Mouse (Mus musculus): Measurements from ENCODE around the gene Csf2rb2. TPM values are rescaled to one million over a fixed set of nuclear protein-coding genes. Genes with fewer than 3 reads are reported as not detected.
"Not testable (repeated sequence)": the region's sequence is repeated elsewhere in the genome, so short reads cannot be mapped to it uniquely, and the experiment has no call there.

Csf2rb2 gene
- 1 to 10 TPM in 1 of 2 experiments, under 1 TPM in 1; 0.93 to 1.9 TPM for total RNA-seq (2021)
- long read RNA-seq, experiment 1: 0 reads
- long read RNA-seq, experiment 2: 0 reads

DNA sequence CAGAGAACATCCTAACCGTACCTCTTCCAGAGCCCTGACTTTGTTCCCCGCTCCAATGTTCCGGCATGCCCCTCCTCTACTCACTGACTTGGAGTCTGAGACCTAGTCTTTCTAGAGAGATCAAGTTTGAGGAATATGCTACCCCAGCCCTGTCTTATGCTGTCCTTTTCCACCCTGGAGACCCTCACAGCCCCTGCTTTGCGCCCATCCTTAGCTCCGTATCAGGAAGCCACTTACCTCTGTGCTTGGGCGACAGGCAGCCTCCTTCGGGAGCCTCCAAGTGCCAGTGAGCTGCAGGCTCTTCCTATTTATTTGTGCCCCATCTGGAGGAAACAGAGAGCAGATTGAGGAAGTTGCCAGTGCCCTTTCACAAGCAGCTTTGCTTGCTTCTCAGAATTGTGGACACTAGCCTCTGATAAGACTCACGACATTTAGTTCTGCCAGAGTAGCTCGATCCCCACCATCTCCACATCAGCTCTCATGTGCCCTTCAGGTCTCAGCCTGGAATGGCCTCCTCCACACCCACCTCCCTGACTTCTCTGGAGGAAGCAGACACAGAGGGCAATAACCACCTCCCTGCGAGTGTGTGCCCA, at the start of gene Csf2rb2:
Csf2rb2 (minus strand) TSS at position 381 of the 593 bp plus-strand sequence.
- DNase-seq: no peak
- intact Hi-C loops (cut with DNase I; ENCODE audit: low total_unique reads): no loop called here

DNA sequence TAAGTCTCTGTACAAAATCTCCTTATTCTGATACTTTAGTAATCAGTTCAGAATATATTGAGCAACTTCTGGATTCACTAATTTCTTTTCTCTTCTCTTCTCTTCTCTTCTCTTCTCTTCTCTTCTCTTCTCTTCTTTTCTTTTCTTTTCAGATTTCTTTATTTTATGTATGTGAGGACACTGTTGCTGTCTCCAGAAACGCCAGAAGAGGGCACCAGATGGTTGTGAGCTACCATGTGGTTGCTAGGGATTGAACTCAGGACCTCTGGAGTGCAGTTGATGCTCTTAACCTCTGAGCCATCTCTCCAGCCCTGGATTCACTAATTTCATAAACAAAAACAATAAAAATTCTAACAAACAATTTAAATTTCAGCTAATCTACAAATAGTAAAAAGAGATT, 49.4 kb upstream of the Csf2rb2 start:
- DNase-seq: peak; percentile 37
- intact Hi-C loops (cut with DNase I; ENCODE audit: low total_unique reads): no loop called here

DNA sequence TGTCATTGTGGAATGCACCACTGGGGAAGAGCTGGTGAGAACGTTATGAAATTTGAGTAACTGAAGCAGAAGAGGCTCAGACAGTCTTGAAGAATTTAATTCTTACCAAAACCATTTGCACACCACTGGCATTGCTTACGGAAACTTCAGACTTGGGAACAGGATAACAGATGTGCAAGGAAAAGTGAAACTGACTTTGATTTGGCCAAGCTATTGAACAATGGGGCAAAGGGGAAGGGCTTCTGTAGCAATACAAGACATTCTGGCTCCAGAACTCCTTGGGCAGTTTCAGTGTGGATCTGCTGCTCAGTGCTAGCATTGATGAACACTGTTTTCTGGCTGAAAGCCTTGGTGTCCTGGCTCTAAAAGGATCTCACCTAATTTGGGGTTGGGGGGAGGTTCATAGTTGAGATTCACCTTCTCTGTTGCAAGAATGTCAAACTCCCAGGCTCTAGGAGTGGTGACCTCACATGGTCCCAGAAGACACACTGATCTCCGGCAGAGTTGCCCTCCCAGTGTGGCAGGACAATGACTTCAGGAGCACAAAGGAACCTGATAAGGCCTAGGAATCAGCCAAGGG, 46.2 kb upstream of the Csf2rb2 start:
- intact Hi-C loops (cut with DNase I; ENCODE audit: low total_unique reads): no loop called here
- no peak for DNase-seq

- no peak for DNase-seq
- intact Hi-C loops (cut with DNase I; ENCODE audit: low total_unique reads): no loop called here
These were observed 39.0 kb upstream of the Csf2rb2 start for GRCm38 (mm10) chr15:78344567-78344966.

DNA sequence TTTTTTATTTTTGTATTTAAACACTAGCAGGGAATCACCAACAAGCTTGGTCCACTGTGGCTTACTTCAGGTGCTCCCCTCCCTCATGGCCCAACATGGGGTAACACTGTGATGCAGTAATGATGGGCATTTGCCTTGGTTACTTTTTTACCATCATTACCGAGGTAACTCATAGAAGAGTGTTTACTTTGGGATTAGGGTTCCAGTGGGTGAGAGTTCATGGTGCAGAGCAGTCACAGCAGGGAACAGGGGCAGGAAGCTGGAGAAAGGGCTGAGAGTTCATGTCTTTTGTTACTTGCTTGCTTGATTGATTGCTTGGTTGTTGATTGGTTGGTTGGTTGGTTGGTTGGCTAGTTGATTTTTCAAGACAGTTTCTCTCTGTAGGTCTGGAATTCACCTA, 38.2 kb upstream of the Csf2rb2 start:
- DNase-seq: no peak
- intact Hi-C loops (cut with DNase I; ENCODE audit: low total_unique reads): no loop called here

DNA sequence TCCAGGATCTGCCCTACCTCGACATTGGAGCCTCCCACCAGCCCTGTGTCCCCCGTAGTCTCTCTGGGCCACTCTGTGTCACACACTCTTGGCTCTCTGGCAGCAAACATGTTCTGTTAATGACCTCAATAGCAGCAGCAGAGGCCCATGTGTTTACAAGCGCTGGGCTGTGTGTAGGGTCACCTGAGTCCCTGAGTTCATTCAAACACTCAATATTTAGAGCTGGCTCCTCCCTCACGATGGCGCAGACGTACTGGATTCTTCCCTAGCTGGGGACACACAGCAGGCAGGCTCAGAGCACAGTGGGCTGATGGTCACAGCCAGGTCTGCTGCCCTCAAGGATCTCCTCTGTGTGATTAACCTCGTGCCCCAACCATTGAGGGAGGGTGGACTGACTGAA, 35.4 kb upstream of the Csf2rb2 start:
- intact Hi-C loops (cut with DNase I; ENCODE audit: low total_unique reads); DNase-seq: not testable (repeated sequence)

DNA sequence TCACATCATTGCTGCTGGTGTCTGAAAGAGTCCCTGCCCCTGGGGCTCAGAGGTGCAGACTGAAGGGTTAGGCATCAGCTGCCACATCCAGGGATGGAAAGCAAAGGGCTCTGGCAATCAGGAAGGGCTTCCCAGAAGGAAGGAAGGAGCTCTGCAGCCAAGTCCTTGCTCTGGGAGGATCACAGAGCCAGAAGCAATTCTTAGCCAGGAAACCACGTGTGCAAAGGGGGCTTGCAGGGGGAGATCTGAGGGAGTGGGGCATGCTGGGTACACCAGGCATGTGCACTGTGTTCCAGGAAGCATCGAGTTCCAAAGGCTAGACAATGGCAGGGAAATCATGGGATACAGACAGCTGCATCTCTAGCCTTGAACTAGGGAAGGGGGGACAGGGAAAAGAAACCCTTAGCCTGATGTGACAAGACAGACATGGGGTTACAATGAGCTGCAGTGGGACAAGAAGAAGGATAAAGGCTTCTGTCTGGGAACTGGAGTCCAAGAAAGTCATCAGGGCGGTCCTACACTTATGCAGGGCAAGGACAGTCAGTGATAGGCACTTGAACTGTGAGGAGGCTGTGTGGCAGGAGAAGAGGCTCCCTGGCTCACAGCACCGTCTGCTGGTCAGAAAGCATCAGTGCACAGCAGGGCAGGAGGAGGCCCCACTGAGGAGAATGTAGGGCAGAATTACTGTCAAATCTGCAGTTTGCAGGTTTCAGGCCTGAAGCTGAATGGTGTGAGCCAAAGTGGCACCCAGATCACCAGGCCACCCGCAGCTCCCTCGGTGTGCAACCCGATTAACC, 34.3 kb upstream of the Csf2rb2 start:
- DNase-seq: peak; percentile 73
- intact Hi-C loops (cut with DNase I; ENCODE audit: low total_unique reads): loop anchor here (5.0 kb wide), 2 partner anchors 83 to 158 kb away; no protein-coding TSS in a partner anchor

- intact Hi-C loops (cut with DNase I; ENCODE audit: low total_unique reads): no loop called here
- DNase-seq: no peak
These were observed 28.9 kb upstream of the Csf2rb2 start for GRCm38 (mm10) chr15:78334380-78334779.

DNA sequence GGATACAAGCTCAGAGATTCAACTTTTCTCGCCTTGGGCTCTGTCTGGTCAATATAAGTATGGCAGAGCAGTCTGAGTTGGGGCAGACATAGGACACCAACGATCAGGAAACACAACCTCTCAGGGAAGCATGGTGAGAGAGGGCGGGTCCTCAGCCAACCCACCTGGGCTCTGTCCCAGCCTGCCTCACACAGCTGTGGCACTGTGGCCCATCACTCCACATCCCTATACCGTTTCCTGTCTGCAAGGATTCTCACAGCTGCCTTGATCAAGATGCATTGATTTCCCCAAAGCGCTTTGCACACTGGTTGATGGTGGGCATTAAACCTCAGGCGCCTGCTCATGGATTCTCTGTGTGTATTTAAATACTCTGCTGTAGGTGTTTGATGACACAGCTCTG, 27.5 kb upstream of the Csf2rb2 start:
- DNase-seq: no peak
- intact Hi-C loops (cut with DNase I; ENCODE audit: low total_unique reads): no loop called here

DNA sequence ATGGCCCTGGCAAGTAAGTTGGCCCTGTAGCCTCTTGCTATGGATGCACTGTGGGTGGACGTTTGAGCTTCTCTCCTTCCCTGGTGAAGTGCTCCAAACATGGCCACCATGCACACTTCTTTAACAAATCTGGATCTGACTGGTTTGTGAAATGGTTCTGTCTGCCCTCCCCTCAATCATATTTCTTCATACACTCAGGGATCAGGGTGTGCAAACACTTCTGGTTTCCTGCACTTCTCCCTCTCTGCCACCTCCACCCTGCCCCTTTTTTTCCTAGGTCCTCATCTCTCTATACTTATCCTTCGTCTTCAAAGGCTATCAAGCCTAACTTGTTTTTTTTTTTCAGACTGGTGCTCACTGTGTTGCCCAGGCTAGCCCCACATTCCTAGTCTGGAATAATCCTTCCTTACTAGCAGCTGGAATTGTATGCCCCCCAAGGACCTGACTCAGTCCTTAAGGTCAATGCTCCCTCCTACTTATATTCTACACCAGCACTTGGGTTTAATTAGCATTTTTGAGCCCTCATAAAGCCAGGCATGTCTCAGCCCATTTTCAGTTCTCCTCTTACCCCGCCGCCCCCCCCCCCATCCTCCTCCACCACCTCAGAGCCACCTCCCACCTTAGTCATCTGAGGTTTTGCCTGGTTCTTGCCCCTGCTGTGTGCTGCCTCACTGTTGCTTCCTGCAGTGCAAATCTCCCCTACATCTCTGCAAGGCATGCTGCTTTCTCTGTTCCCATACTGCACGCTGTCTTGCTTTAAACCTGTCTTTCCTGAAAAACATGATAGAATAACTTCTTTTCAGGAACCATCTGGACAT, 26.2 kb upstream of the Csf2rb2 start:
- intact Hi-C loops (cut with DNase I; ENCODE audit: low total_unique reads): no loop called here

GRCm38 (mm10) chr15:78330706-78331105, 25.2 kb upstream of the Csf2rb2 start:
- DNase-seq: no peak
- intact Hi-C loops (cut with DNase I; ENCODE audit: low total_unique reads): no loop called here

More for the DNA sequence above, 26.2 kb upstream of the Csf2rb2 start:
- DNase-seq: no peak

DNA sequence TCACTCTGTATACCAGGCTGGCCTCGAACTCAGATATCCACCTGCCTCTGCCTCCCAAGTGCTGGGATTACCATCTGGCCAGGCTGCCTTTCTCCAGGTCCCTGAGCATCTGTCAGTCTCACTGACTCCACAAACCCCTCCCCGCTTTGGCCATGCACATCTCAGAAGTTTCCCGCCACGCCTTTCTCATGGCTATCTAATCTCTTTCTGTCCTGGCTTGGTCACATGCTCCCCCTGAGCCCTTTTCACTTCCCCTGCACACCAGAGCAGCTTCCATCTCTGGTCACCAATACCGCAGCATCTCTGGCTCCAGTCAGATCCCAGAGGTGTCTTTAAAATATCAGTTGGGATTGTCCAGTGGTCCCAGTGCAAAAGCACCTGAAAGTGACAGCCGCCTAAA, 24.5 kb upstream of the Csf2rb2 start:
- intact Hi-C loops (cut with DNase I; ENCODE audit: low total_unique reads); DNase-seq: not testable (repeated sequence)

GRCm38 (mm10) chr15:78328520-78329097, 23.1 kb upstream of the Csf2rb2 start:
- intact Hi-C loops (cut with DNase I; ENCODE audit: low total_unique reads): no loop called here
- DNase-seq: no peak

- intact Hi-C loops (cut with DNase I; ENCODE audit: low total_unique reads); DNase-seq: not testable (repeated sequence)
These were observed 22.3 kb upstream of the Csf2rb2 start for GRCm38 (mm10) chr15:78327753-78328341.

DNA sequence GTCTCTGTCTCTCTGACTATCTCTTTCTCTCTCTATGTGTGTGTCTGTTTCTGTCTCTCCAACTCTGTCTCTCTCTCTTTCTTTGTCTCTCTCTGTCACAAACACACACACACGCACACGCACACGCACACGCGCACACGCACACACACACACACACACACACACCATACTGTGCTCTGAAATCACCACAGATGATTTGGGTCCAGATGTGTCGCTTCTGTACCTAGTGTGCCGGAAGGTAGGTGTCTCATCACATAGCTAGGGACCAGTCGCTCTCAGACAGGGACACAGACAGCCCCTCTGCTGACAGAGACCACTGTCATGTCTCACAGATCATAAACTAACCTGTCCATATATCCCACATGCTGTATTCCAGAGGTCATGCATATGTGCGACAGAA, 21.2 kb upstream of the Csf2rb2 start:
- intact Hi-C loops (cut with DNase I; ENCODE audit: low total_unique reads): no loop called here
- DNase-seq: no peak

DNA sequence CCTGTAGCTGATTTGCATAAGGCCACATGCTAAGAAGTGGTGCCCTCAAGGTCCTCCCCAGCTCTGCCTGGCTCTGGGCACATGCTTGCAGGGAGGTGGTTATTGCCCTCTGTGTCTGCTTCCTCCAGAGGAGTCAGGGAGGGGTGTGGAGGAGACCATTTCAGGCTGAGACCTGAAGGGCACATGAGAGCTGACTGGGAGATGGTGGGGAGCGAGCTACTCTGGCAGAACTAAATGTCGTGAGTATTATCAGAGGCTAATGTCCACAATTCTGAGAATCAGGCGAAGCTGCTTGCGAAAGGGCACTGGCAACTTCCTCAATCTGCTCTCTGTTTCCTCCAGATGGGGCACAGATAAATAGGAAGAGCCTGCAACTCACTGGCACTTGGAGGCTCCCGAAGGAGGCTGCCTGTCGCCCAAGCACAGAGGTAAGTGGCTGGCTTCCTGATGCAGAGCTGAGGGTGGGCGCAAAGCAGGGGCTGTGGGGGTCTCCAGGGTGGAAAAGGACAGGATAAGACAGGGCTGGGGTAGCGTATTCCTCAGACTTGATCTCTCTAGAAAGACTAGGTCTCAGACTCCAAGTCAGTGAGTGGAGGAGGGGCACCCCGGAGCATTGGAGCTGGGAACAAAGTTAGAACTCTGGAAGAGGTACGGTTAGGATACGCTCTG, 20.3 kb upstream of the Csf2rb2 start, which contains the start of gene Csf2rb:
Csf2rb (plus strand) TSS at position 82 of the 669 bp plus-strand sequence.
- DNase-seq: no peak
- intact Hi-C loops (cut with DNase I; ENCODE audit: low total_unique reads): no loop called here

DNA sequence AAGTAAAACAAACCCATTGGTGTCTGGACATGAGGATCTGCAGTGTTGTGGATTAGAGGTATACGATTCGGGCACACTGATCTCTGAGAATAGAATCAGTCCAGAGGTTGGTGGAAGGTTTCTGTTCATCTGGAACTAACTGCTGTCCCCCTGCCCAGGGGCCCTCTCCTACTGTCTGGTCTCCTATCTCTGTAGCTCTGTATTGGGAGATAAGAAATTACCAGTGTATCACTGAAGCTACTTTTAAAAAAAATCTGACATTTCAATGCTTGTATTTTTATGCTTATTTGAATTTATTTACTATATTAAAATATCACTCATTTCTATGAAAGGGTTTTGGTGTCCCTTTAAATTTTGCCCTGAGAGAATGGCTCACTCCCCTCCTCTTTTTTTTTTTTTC, 18.8 kb upstream of the Csf2rb2 start:
- intact Hi-C loops (cut with DNase I; ENCODE audit: low total_unique reads): loop anchor here (5.0 kb wide), 1 partner anchor 67 kb away; no protein-coding TSS in a partner anchor
- no peak for DNase-seq

DNA sequence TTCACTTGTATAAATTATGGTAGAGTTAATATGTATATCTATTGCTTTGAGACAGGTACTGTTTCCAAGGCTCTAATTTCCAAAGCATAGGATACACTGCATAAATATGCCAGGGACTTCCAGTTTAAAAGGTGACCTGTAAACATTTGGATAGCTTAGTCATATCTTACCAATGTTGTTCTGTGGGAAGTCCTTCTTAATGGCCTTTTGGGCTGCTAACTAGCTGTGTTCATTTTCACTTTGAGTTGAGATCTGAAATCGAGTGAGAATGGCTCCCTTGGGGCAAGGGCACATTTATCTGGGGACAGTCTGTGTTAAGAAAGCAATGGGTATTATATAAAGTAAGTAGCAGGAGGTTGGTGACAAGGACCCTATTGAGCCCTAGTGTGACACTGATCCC, 17.8 kb upstream of the Csf2rb2 start:
- DNase-seq: no peak
- intact Hi-C loops (cut with DNase I; ENCODE audit: low total_unique reads): loop anchor here (5.0 kb wide), 1 partner anchor 66 kb away; no protein-coding TSS in a partner anchor
